Mouse (Mus musculus) small intestine, adult 2 months (tissue): ENCODE measurements at regions not wholly inside any gene's neighbourhood (a gene's known extent, or its start where the extent isn't known, plus 50 kb on each side); places are given as distances from the start of the nearest gene placed in this dataset.

Experiments
- H3K27ac ChIP-seq: fragments of 200-500 bp; 2 replicates; pipeline ENCODE4 v1.5.1; 2012; ENCODE audit warnings: low read depth, low read length, control low read depth, inconsistent platforms; ENCODE audit not compliant: insufficient read depth
- H3K27me3 ChIP-seq: fragments of 200-500 bp; 2 replicates; pipeline ENCODE4 v1.6.1; 2012; ENCODE audit warnings: mild to moderate bottlenecking, moderate library complexity, low read length, inconsistent platforms; ENCODE audit not compliant: control insufficient read depth, insufficient read depth
- H3K36me3 ChIP-seq: fragments of 200-500 bp; 2 replicates; pipeline ENCODE4 v1.6.1; 2012; ENCODE audit warnings: mild to moderate bottlenecking, low read length, control low read depth, inconsistent platforms; ENCODE audit not compliant: control insufficient read depth, insufficient read depth
- H3K4me1 ChIP-seq: fragments of 200-500 bp; 2 replicates; pipeline ENCODE4 v1.6.1; 2012; ENCODE audit warnings: low read length, inconsistent platforms, mixed read lengths; ENCODE audit not compliant: control insufficient read depth, insufficient read depth, insufficient read length
- H3K4me3 ChIP-seq: fragments of 200-500 bp; 2 replicates; pipeline ENCODE4 v1.5.1; 2012; ENCODE audit warnings: low read depth, mild to moderate bottlenecking, control low read depth, inconsistent platforms, low read length, moderate library complexity
- CTCF ChIP-seq: fragments of 200-500 bp; IDR thresholded peaks from 2 replicates; pipeline ENCODE4 v1.5.1; 2012; ENCODE audit warnings: low read depth, mild to moderate bottlenecking, control low read depth, inconsistent platforms, low read length, moderate library complexity, mixed read lengths; ENCODE audit not compliant: insufficient replicate concordance, insufficient read length; ENCODE audit errors: extremely low read depth
- POLR2A ChIP-seq: fragments of 200-500 bp; IDR thresholded peaks from 2 replicates; pipeline ENCODE4 v1.6.1; 2012; ENCODE audit warnings: low read depth, mild to moderate bottlenecking, control low read depth, inconsistent platforms, low read length, moderate library complexity
- WGBS: fragments of 180-500 bp; shearing (Covaris S2); methylation state at CpG from one replicate; pipeline ENCODE4 v1.1.7; 2018; 5-methylcytosine and 5-hydroxymethylcytosine counted together

DNA sequence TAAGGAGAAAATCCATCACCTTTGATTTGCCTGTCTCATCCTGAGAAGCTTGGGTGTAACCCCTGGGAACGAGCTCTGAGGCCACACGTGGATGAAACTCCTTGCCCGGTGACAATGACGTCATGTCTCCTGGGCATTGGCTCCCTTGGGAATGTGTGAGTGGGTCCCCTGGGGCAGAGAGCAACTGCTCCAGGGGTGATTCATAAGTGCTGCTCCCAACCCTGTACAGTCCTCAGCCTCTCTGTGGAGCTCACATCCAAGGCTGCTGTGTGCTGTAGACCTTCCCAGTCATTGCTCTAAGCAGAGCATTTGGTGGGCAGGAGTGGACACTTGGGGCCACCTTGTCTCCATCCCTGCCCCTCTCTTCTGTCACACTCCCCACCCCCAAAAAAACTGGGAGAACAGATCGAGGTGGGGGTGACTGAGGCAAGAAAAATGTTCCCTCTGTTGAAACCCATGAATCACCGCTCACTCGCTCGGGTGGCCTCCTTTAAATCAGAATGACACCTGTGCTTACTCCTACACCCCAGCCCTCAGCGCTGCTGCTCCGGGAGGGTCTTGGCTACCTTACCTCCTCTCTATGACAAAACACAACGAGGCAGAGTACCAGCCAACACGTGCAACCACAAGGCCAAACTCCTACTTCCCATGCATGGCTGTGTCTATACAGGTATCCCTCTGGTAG, 321.3 kb downstream of the Sox9 start:
- TF ChIP-seq POLR2A (no peak), CTCF (no peak)
- no peak overlapping the region for H3K27ac ChIP-seq

DNA sequence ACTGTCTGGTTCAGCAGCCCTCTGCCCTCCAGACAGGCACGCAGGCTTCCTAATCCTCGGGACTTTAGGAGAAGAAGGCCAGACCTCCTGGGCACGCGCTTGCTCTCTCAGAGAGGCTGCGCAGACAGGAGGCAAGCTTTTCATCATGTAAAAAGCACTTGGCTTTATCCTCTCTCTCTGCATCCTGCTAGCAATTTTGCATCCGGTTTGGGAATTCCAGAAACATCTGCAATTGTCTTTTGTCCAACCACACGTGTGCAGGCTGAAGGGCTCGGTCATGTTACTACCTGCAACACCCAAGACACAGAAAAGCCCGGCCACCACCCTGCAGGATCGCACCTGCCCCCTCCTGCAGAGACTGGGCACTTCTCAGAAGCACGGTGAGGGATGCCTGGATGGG, 323.3 kb downstream of the Sox9 start:
- Histone ChIP-seq H3K36me3 (no peaks in the 10 kb centered on the region), H3K4me1 (peaks cover 17% of the 10 kb centered on the region; the same call in 1 of the 2 replicates), H3K4me3 (no peak overlapping the region), H3K27me3 (no peaks in the 10 kb centered on the region), H3K27ac (no peak overlapping the region)
- TF ChIP-seq POLR2A = no peak
- no peak for TF ChIP-seq CTCF
- 50% methylated on average over 11 of the region's 11 CpGs for WGBS

More for the DNA sequence above, 321.3 kb downstream of the Sox9 start:
- WGBS = 54% methylated on average over 12 of the region's 12 CpGs
- H3K27me3 ChIP-seq = no peaks in the 10 kb centered on the region
- H3K36me3 ChIP-seq = no peaks in the 10 kb centered on the region
- peaks cover 20% of the 10 kb centered on the region for H3K4me1 ChIP-seq
- H3K4me3 ChIP-seq = no peak overlapping the region

DNA sequence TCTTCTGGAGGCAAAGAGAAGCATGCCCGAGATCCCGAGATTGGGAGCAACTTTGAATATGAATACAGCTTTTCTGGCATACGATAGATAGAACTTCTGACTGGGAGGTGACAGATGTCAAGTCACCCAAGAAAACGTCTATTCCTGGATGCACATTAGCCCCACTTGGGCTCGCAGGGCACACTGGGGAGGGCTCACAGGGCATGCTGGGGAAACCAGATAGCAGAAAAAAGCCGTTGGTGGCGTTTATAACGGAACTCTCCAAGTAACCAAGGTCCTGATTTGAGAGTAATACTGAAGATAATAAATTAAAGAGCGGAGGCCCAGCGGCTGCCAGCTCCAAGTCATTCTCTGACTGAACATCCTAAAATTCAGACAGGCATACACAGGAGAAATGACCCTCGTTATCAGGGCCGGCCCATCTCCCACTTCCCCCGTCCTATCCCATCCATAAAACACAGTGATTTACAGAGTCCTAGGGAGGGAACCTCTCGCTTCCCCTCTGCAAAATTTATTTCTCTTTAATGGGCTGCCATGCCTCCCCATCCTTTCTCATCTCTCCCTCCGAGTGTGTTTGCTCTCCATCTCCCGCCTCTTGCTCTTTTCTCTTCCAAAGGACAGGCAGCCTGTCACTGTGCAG, 325.3 kb downstream of the Sox9 start:
- WGBS = 79% methylated on average over 16 of the region's 16 CpGs
- TF ChIP-seq POLR2A (no peak), CTCF (no peak)
- H3K27me3 ChIP-seq = no peaks in the 10 kb centered on the region

DNA sequence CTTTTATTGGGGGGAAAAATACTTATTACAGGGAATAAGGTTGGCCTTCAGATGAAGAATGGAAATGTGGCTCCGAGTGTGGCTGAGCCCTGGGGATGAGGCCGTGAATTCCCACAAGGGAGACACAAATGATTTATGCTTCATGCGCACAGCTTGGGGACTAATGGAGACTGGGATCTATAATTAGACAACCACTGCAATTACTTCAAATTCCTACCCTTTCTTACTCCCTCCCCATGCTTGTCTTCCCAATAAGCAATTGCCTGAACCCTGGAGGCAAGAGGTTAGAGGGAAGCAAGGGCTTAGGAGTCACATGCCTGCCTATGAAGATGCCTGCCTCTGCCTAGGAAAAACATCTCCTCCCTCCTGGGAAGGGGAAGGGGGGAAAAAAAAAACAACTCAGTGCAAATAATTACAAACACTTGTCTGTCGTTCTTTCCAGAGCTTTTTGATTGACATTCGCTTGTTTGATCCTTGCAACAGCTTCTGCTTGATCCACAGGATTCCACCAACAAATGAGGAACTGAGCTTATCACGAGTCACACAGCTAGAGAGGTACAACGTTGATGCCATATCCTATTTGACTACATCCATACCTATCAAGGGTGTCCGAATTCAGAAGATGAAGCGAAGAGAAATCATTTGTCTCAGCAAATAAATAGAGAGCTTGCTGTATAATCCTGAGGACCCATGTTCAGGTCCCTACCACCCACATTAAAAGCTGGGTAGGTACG, 326.1 kb downstream of the Sox9 start:
- Histone ChIP-seq H3K27ac (no peak overlapping the region), H3K4me3 (no peak overlapping the region), H3K4me1 (peaks cover 5% of the 10 kb centered on the region; the same call in 1 of the 2 replicates), H3K27me3 (no peaks in the 10 kb centered on the region), H3K36me3 (no peaks in the 10 kb centered on the region)
- TF ChIP-seq POLR2A (no peak), CTCF (no peak)
- WGBS = 76% methylated on average over 10 of the region's 10 CpGs

More for the DNA sequence above, 325.3 kb downstream of the Sox9 start:
- H3K36me3 ChIP-seq = no peaks in the 10 kb centered on the region
- peaks cover 8% of the 10 kb centered on the region; the same call in 1 of the 2 replicates for H3K4me1 ChIP-seq
- H3K27ac ChIP-seq = no peak overlapping the region
- no peak overlapping the region for H3K4me3 ChIP-seq

DNA sequence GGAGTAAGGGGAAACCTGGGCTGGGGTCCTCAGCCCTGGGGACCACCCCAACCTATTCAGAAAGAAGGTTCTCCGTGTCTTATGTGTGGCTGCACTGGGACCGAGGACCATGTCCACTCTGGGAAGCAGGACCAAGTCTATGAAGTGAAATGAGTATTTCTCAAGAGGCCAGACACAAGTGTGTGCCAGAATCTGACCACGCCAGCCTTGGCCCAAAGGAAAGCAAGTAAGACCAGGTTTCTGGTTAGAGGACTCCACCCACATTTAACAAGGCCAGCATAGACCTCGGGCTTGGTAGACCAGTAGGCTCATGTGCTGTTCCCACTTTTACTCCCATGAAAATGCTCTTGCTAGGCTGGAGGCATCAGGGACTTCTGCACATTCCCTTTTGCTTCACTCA, 327.1 kb downstream of the Sox9 start:
- TF ChIP-seq CTCF = no peak
- TF ChIP-seq POLR2A = no peak
- Histone ChIP-seq H3K4me3 (no peak overlapping the region), H3K36me3 (no peaks in the 10 kb centered on the region), H3K27ac (no peak overlapping the region), H3K4me1 (peaks cover 3% of the 10 kb centered on the region; the same call in 1 of the 2 replicates), H3K27me3 (no peaks in the 10 kb centered on the region)
- 85% methylated on average over 4 of the region's 4 CpGs for WGBS

DNA sequence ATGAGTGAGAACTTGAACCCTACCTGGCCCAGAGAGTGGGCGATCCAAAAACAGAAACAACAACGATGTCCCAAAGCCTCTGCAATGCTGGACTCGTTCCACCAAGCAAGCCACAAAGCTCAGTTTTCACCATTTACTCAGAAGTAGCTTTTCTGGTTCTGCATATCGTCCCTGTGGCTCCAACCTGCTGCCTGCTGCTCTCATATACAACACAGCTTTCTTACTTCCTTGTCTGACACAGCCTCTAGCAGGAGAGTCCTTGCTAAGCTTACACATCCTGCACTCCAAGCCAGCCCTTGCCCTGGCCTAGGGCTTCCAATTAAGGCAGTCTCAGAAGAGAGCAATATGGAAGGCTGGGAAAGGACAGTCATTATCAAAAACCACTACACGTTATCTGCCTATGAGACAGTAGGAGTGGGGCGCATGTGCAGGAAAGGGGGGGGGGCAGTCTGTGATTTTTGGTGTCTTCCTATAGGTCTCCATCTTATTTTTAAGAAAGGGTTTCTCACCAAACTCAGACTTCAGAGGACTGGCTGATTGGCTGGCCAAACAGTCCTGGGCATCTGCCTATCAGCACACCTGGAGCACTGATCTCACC, 331.3 kb downstream of the Sox9 start:
- Histone ChIP-seq H3K4me3 (no peak overlapping the region), H3K4me1 (peaks cover 5% of the 10 kb centered on the region), H3K36me3 (no peaks in the 10 kb centered on the region), H3K27ac (no peak overlapping the region), H3K27me3 (no peaks in the 10 kb centered on the region)
- TF ChIP-seq CTCF (no peak), POLR2A (no peak)
- 30% methylated on average over 6 of the region's 6 CpGs for WGBS
